ENCODE assay signal across 17 mouse cellular contexts in genomic region chr17:78233873-78234272, GRCm38 (mm10). TPM values are rescaled to one million over a fixed set of nuclear protein-coding genes. Genes with fewer than 3 reads are reported as not detected.
DNase-seq lines count a peak whose midpoint lies in the region; ATAC-seq and TF ChIP-seq lines count a peak whose summit lies in the region.
"Had no signal": no experiment of that assay in that cellular context is flagged by ENCODE, and none has a peak within 500 bp of the region (broad histone marks: within the 10 kb centered on the region; RNA-seq: fewer than 3 reads in every experiment).

No protein-coding gene starts in this region.

- peak; percentile 57 for DNase-seq in brain, adult 2 months (ENCODE audit: low read depth, low spot score)
- DNase-seq in brain, embryonic 14.5 days (ENCODE audit: low read depth), result peak; percentile 43
- peak; percentile 14 for DNase-seq in cerebellum, adult 8-10 months
- DNase-seq in cerebellum, postnatal 14 days, result peak; percentile 49 to 57
- no peak for DNase-seq in Muller cell, postnatal 12 days (ENCODE audit: inconsistent ontology term)
- DNase-seq: adrenal gland, adult 2 months; adrenal gland, postnatal 25 days; embryo, embryonic 11 days; gastrocnemius, postnatal 14 days; heart, adult 11 months; heart, postnatal 36 days; kidney, adult 18-20 months had no signal

- no peak for TF ChIP-seq CTCF in brain, embryonic 14.5 days (IDR thresholded peaks at IDR 0.05; ENCODE audit: borderline replicate concordance, extremely low read depth, insufficient read depth, insufficient read length)

- TF ChIP-seq POLR2A in brain, embryonic 14.5 days (IDR thresholded peaks at IDR 0.05; ENCODE audit: borderline replicate concordance, extremely low read depth, insufficient read depth, insufficient read length, poor library complexity, severe bottlenecking), result no peak

- no peak for ATAC-seq in activated CD4-positive, CD25-positive, alpha-beta regulatory T cell, adult 4 months
- ATAC-seq: CD4-positive, CD25-positive, alpha-beta regulatory T cell, adult 4 months; forebrain, embryonic 15.5 days; hindbrain, embryonic 16.5 days; intestine, embryonic 15.5 days had no signal

RNA-seq across cellular contexts. Expression of gene Crim1, which starts 33.8 kb away (rescaled TPM):
- 23.2 and 39.5 TPM in 2 replicates for polyA plus RNA-seq in brain, embryonic 14.5 days (2012; rRNA removed)
- polyA plus RNA-seq in activated CD4-positive, CD25-positive, alpha-beta regulatory T cell, adult 4 months (2017; shearing (Covaris generic)), result 1 to 10 TPM; 5.6 to 7.7 TPM
